Mouse (Mus musculus) right cerebral cortex, postnatal 10 days (tissue): ENCODE results near the gene 5730480H06Rik.

Experiments used
- DNase-seq, 2 experiments: peaks; one replicate each; pipeline ENCODE4 v3.0.0; 2021; ENCODE audit warnings: low spot score in 2 of 2

5730480H06Rik gene

GRCm38 (mm10) chr5:48421957-48422356 lies 94.2 kb downstream of the 5730480H06Rik start:
- DNase-seq, result no peak

GRCm38 (mm10) chr5:48430459-48430858 lies 102.7 kb downstream of the 5730480H06Rik start:
- peak; percentile 49 to 65 for DNase-seq

- no peak for DNase-seq
Observed at GRCm38 (mm10) chr5:48448888-48449287, 121.1 kb downstream of the 5730480H06Rik start.

- no peak for DNase-seq
Observed at GRCm38 (mm10) chr5:48460221-48460620, 132.5 kb downstream of the 5730480H06Rik start.
